Mouse (Mus musculus) cerebellum, adult 9-11 months (tissue): ENCODE results near the gene Slf2.
A peak's percentile ranks its signal among the peaks of the same experiment; 100 is the strongest.

Source experiments
- DNase-seq: peaks from one replicate; pipeline ENCODE4 v3.0.0; 2022

Gene Slf2

GRCm38 (mm10) chr19:45014335-45014971 is 83.5 kb downstream of the Slf2 start, which contains the start of gene Lzts2:
Gene Lzts2, plus strand, starts transcription at chr19:45014414.
- DNase-seq, result peak; percentile 59

GRCm38 (mm10) chr19:45014981-45015402 is 84.0 kb downstream of the Slf2 start:
- peak; percentile 84 for DNase-seq

GRCm38 (mm10) chr19:45015518-45016281 is 84.7 kb downstream of the Slf2 start:
- peak; percentile 84 for DNase-seq

- DNase-seq, result peak; percentile 89
Observed at GRCm38 (mm10) chr19:45016341-45017215, 85.6 kb downstream of the Slf2 start.

- peak; percentile 92 for DNase-seq
Observed at GRCm38 (mm10) chr19:45017216-45017771, 86.3 kb downstream of the Slf2 start.

- peak; percentile 89 for DNase-seq
Observed at GRCm38 (mm10) chr19:45017909-45018308, 87.0 kb downstream of the Slf2 start.

GRCm38 (mm10) chr19:45018351-45018831 is 87.4 kb downstream of the Slf2 start:
- DNase-seq, result peak; percentile 79

- no peak for DNase-seq
Observed at GRCm38 (mm10) chr19:45020348-45020747, 89.4 kb downstream of the Slf2 start.

- DNase-seq, result peak; percentile 40
Observed at GRCm38 (mm10) chr19:45021362-45021761, 90.4 kb downstream of the Slf2 start.

GRCm38 (mm10) chr19:45023993-45024392 is 93.0 kb downstream of the Slf2 start:
- DNase-seq, result no peak

- DNase-seq, result peak; percentile 37
Observed at GRCm38 (mm10) chr19:45024775-45025174, 93.8 kb downstream of the Slf2 start.

- peak; percentile 43 for DNase-seq
Observed at GRCm38 (mm10) chr19:45025937-45026568, 95.1 kb downstream of the Slf2 start.

GRCm38 (mm10) chr19:45026958-45027670 is 96.2 kb downstream of the Slf2 start:
- DNase-seq, result peak; percentile 26

- DNase-seq, result peak; percentile 64
Observed at GRCm38 (mm10) chr19:45027848-45028247, 96.9 kb downstream of the Slf2 start.

GRCm38 (mm10) chr19:45028746-45029145 is 97.8 kb downstream of the Slf2 start:
- peak; percentile 52 for DNase-seq

GRCm38 (mm10) chr19:45029571-45029970 is 98.6 kb downstream of the Slf2 start:
- DNase-seq, result peak; percentile 56

- peak; percentile 79 for DNase-seq
Observed at GRCm38 (mm10) chr19:45030111-45030510, 99.2 kb downstream of the Slf2 start.

- DNase-seq, result peak; percentile 89
Observed at GRCm38 (mm10) chr19:45030746-45031693, 100.1 kb downstream of the Slf2 start.

- DNase-seq, result peak; percentile 82
Observed at GRCm38 (mm10) chr19:45031780-45032179, 100.8 kb downstream of the Slf2 start.
